Mouse (Mus musculus) colon, adult 2 months (tissue): ENCODE measurements around the gene St6galnac4. TPM values are rescaled to one million over a fixed set of nuclear protein-coding genes. Genes with fewer than 3 reads are reported as not detected.

Source experiments
- polyA plus RNA-seq: library from polyadenylated mRNA; depleted of rRNA; stranded (reverse); fragments of >200 nt; gene quantifications from 2 replicates; pipeline ENCODE4 v1.2.3, GENCODE M21; 2012; rRNA removed

The St6galnac4 gene
- 52.5 and 67.7 TPM in 2 replicates for polyA plus RNA-seq

GRCm38 (mm10) chr2:32586871-32587351 is at the start of gene St6galnac4:
Gene St6galnac4, plus strand, starts transcription at chr2:32587095.

GRCm38 (mm10) chr2:32570698-32571494 is 16.0 kb upstream of the St6galnac4 start, which contains the start of gene Dpm2:
Gene Dpm2, plus strand, starts transcription at chr2:32570858.

DNA sequence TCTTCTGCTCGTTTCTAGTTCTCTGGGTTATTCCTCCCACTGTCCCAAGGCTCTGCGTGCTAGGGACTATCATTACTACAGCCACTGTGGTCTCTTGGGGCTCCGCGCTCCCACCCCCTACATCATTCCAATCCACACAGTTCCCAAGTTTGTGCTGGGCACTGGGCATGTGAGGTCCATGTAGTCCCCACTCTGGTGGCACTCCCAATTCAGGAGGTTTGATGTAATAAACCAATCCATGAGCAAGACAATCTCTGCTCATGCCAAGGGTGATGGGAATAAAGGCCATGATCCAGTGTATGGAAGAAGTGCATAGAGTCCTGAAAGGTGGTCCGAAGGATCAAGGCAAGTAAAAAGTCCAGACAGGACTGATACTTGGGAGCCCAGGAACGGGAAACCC is 12.4 kb upstream of the St6galnac4 start, which contains the start of gene Pip5kl1:
Gene Pip5kl1, plus strand, starts transcription at position 301 of the 400 bp plus-strand sequence.

GRCm38 (mm10) chr2:32575586-32576160 is 11.2 kb upstream of the St6galnac4 start, which contains the start of gene 9430097D07Rik:
Gene 9430097D07Rik, minus strand, starts transcription at chr2:32575684.

DNA sequence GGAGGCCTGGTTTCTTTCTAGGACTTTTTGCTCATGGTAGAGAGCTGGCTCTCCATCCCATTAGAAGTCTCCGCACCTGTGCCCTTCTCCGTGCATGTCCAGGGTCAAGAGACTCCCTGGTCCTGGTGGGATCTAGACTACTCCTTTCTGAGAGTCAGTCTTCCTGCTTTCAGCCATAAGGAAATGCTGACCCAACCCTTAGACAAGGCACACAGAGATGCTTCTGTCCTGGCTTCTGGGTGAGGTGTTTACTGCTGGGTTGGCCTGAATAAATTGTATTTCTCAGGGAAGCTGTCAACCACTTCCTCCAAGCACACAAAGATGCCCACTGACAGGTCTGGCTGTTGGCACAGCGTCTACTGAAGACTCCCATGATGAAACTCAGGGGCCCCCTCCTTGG is 12.5 kb downstream of the St6galnac4 start, which contains the start of gene St6galnac6:
Gene St6galnac6, plus strand, starts transcription at position 301 of the 400 bp plus-strand sequence.

GRCm38 (mm10) chr2:32621517-32621859 is 34.6 kb downstream of the St6galnac4 start, which contains the start of gene Ak1:
Gene Ak1, plus strand, starts transcription at chr2:32621758.

DNA sequence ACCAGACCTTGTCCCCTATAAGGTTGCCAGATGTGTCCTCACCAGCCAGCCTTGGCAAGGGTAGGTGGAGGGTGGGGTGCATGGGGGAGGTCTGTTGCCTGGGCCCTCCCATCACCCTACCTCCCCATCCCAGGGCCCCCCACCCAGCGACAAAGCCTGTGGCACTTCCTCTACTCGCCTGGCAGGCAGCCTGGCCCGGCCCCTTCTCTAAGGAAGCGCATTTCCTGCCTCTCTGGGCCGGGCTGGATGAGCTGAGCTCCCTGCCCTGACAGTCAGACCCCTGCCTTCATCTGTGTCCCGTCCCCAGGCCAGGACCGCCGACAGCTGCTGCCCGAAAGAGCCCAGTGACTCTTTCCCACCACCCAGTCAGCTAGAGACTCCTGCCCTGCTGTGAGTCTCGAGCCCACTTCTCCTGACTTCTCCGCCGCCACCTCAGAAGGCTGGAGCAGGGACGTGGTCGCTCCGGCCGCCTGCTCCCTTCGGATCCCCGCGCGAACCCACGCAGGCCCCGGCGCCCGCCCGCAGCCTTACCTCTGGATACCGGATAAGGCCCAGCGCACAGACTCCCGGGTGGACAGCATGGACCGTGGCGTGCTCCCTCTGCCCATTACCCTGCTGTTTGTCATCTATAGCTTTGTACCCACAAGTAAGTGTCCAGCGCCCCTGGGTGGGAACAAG is 59.6 kb downstream of the St6galnac4 start, which contains the start of gene Eng:
Gene Eng, plus strand, starts transcription at position 217 of the 678 bp plus-strand sequence.

Other genes starting within 250 kb of the St6galnac4 start
- gene Ciz1, start 234.8 kb upstream of the St6galnac4 start, polyA plus RNA-seq, result 203 and 239 TPM in 2 replicates
- gene Dnm1, start 233.8 kb upstream of the St6galnac4 start, polyA plus RNA-seq, result 73.5 and 82.0 TPM in 2 replicates
- 107 and 180 TPM in 2 replicates for gene 1110008P14Rik, start 205.2 kb upstream of the St6galnac4 start, polyA plus RNA-seq
- 6.3 and 6.5 TPM in 2 replicates for gene Lcn2, start 198.8 kb upstream of the St6galnac4 start, polyA plus RNA-seq
- 32.1 and 36.7 TPM in 2 replicates for gene Ptges2, start 191.2 kb upstream of the St6galnac4 start, polyA plus RNA-seq
- 6.1 and 6.2 TPM in 2 replicates for gene Naif1, start 136.6 kb upstream of the St6galnac4 start, polyA plus RNA-seq
- gene Slc25a25, start 135.7 kb upstream of the St6galnac4 start, polyA plus RNA-seq, result 22.3 and 23.9 TPM in 2 replicates
- 87.0 and 91.8 TPM in 2 replicates for gene Fam102a, start 51.8 kb upstream of the St6galnac4 start, polyA plus RNA-seq
- 104 and 129 TPM in 2 replicates for gene Dpm2, start 16.2 kb upstream of the St6galnac4 start, polyA plus RNA-seq
- 0.07 and 0.12 TPM in 2 replicates for gene Pip5kl1, start 12.3 kb upstream of the St6galnac4 start, polyA plus RNA-seq
- gene 9430097D07Rik, start 11.4 kb upstream of the St6galnac4 start, polyA plus RNA-seq, result not detected in 2 replicates
- 1,674 and 1,690 TPM in 2 replicates for gene St6galnac6, start 12.6 kb downstream of the St6galnac4 start, polyA plus RNA-seq
- 13.3 and 16.6 TPM in 2 replicates for gene Ak1, start 34.7 kb downstream of the St6galnac4 start, polyA plus RNA-seq
- gene Eng, start 59.5 kb downstream of the St6galnac4 start, polyA plus RNA-seq, result 66.6 and 72.0 TPM in 2 replicates
- 66.9 and 67.1 TPM in 2 replicates for gene Fpgs, start 117.0 kb downstream of the St6galnac4 start, polyA plus RNA-seq
- gene Cdk9, start 126.0 kb downstream of the St6galnac4 start, polyA plus RNA-seq, result 110 and 111 TPM in 2 replicates
- gene Sh2d3c, start 134.0 kb downstream of the St6galnac4 start, polyA plus RNA-seq, result 12.3 and 15.6 TPM in 2 replicates
- not detected in 2 replicates for gene 6330409D20Rik, start 153.9 kb downstream of the St6galnac4 start, polyA plus RNA-seq
- 106 and 146 TPM in 2 replicates for gene Tor2a, start 170.1 kb downstream of the St6galnac4 start, polyA plus RNA-seq
- 0.50 and 0.93 TPM in 2 replicates for gene Ttc16, start 188.5 kb downstream of the St6galnac4 start, polyA plus RNA-seq
- gene Ptrh1, start 188.7 kb downstream of the St6galnac4 start, polyA plus RNA-seq, result 55.8 and 75.5 TPM in 2 replicates
- not detected in 2 replicates for gene Cfap157, start 197.3 kb downstream of the St6galnac4 start, polyA plus RNA-seq